Mouse (Mus musculus) megakaryocyte, adult 5-6 weeks (primary cell): ENCODE measurements around the gene Pitpnm1. TPM values are rescaled to one million over a fixed set of nuclear protein-coding genes. Genes with fewer than 3 reads are reported as not detected.
A peak's percentile ranks its signal among the peaks of the same experiment; 100 is the strongest.

Source experiments
- ATAC-seq: 2 replicates; pipeline ENCODE4 v1.8.0; 2016; ENCODE audit warnings: mild to moderate bottlenecking, inconsistent platforms; ENCODE audit not compliant: poor library complexity, severe bottlenecking
- total RNA-seq, 2 experiments: library from RNA; stranded (forward) in 1 of 2; stranded (reverse) in 1 of 2; fragments of 153-499, 151-499 nt in 1 of 2; fragments of 221-1000, 200-1000 nt in 1 of 2; gene quantifications; 2 replicates each; pipeline versions ENCODE4 v1.2.3 to v1.2.4; 2015 to 2017

Gene Pitpnm1
- total RNA-seq, 2 experiments from 2014 or later: 30.2 to 38.3 TPM

DNA sequence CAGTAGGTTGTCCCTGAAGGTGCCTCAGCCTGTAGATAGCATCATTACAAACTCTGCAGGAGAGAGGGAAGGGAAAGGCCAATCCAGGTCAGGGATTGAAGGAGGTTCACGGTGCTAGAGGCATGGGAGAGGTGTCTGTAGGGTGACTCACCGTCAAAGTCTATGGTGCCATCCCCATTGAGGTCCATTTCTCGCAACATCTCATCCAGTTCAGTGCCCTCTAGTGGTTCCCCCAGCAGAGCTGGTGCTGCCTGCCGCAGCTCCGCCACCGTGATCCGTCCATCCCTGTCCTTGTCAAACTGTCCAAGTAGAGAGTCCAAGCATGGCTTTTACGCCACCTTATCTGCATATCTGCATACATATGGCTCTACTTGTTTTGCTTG lies 36.2 kb downstream of the Pitpnm1 start:
- peak; percentile 94 for ATAC-seq

DNA sequence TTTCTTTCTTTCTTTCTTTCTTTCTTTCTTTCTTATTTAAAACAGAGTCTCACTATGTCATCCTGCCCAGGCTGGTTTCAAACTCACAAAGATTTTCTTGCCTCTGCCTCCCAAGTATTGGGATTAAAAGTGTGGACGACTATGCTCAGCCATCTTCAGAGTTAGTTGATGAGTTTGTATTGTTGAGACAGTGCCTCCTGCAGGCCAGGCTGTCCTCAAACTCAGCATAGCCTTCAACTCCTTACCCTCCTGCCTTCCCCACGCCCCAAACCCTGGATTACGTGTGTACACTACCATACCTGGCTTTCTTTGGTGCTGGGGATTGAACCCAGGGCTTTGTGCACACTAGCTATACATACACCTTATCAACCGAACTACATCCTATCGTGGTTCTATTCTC lies 36.7 kb downstream of the Pitpnm1 start:
- ATAC-seq: no peak

DNA sequence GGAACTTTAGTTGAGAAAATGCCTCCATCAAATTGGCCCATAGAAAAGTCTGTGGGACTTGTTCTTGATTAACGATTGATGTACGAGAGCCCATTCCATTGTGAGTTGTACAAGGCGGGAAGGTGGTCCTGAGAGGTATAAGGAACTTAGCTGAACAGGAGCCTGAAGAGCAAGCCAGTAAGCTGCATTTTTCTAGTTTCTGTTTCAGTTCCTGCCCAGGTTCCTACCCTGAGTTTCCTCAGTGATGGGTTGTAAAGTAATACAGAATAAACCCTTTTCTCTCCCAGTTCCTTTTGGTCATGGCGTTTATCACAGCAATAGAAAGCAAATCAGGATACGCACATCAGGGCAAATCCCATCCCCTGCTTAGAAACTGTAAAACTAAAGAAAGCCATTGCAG lies 38.1 kb downstream of the Pitpnm1 start:
- ATAC-seq: 0 out of 2 replicates have a peak, but pooled peaks have one; percentile 27

DNA sequence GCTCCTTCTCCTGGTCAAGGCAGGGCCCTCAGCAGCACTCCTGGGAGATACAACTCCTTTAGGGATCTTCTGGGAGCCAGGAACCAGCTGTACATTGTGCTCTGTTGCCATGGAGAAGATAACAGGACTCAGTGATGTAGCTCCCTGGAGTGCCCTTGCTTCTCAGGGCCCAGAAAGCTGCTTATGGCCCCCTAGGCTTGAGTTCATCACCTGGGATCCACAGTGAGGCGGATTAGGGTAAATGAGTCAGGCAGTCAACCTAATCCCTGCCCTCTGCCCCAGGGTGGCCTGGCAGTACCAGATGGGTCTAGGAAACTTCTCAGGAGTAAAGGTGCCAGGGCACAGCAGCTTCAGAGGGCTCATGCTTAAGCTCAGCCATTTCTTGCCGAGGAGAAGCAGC lies 39.6 kb downstream of the Pitpnm1 start, which contains the start of gene Gpr152:
Gene Gpr152 (plus strand): TSS at position 342 of the 400 bp plus-strand sequence.
- no peak for ATAC-seq

DNA sequence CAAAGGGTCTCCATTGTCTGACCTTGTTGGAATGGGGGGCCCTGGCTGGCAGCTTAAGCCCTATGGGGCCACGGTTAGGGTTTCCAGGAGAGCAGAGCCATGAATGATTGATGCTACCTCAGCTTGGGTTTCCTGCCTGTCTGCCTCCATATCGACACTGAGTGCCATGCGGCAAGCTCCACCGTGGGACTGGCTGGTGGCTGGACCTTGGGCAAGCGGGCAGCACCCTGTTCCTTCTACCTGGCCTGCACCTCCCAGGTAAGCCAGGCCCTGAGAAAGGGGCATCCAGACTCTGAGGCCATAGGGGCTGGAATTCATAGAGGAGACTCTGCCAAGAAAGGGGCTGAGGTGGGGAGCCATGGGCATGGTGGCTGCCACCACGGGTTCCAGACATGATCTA lies 40.3 kb downstream of the Pitpnm1 start:
- ATAC-seq: no peak

DNA sequence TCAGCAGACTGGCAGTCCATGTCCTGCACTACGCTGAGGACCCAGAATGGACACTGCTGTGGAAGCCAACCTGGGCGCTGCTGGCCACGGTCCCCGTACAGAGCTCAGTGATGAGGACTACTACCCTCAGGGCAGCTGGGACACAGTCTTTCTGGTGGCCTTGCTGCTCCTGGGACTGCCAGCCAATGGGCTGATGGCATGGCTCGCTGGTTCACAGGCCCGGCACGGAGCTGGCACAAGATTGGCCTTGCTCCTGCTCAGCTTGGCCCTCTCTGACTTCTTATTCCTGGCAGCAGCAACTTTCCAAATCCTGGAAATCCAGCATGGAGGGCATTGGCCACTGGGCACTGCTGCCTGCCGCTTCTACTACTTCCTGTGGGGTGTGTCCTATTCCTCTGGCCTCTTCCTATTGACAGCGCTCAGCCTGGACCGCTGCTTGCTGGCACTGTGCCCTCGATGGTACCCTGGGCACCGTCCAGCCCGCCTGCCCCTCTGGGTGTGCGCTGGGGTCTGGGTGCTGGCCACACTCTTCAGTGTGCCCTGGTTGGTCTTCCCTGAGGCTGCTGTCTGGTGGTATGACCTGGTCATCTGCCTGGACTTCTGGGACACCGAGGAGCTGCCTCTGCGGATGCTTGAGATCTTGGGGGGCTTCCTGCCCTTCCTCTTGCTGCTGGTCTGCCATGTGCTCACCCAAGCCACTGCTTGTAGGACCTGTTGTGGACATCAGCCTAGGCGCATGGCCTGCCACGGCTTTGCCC lies 42.8 kb downstream of the Pitpnm1 start:
- no peak for ATAC-seq

DNA sequence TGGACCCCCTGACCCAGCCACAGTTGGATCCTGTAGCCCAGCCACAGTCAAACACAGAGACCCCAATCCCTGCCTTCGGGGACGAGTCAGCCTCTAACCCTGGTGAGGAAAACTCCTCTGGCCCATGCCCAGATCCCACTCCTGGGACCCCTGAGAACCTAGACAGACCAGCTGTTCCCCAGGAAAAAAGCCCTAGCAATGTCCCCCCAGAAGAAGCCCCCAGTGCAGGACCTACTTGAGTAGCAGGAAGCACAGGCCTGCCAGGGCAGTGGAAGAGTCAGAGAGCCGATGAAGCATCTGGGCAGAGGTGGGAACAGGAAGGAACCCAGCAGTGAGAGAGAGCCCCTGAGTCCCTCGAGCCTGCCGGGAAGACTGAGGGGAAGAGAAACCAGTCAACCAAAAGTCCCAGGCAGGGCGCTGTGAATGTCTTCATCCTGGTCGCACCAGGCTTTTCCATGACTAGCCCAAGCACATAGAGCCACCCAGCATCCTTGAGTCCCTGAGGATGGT lies 44.0 kb downstream of the Pitpnm1 start, which contains the start of gene Cabp4:
Gene Cabp4 (minus strand): TSS at position 275 of the 510 bp plus-strand sequence.
- no peak for ATAC-seq

DNA sequence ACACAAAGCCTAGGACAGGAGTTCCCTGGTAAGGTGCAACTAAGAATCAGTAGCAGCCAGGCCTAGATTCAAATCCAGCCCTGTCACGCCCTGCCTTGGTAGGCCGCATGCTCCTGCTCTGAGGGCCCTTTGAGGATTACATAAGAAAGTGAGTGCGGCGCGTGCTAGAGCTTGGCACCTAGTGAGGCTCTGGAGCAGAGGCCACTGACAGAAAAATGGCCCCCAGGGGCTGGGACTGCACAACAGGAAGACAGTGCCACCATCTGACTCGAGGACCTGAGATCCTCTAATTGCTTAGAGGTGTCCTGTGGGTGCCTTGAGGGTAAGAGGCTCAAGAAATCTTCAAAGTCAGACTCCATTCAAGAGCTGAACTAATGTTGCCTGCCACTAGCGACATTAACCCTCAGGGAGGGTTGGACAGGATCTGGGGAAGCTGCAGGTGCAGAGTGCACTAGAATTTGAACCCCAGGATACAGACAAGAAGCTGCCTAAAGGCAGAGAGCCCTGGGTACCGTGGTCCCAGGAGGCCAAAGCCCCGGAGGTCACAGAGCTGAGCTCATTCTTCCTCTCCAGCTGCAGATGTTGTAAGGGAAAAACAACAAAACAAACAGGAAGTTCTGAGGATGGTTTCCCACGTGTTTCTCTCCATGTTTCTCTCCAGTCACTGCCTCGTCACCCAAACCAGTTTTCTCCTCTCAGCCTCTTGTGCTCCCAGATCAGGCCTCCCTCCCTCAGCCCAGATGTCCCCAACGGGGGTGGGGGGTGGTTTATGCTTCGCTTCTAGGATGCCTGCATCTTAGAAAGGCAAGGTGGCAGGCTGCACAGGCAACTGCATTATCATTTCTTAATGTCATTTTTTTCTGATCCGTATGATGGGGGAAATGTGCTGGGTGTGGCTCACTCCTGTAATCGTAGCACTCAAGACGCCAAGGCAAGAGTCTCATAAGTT lies 45.0 kb downstream of the Pitpnm1 start:
- no peak for ATAC-seq

DNA sequence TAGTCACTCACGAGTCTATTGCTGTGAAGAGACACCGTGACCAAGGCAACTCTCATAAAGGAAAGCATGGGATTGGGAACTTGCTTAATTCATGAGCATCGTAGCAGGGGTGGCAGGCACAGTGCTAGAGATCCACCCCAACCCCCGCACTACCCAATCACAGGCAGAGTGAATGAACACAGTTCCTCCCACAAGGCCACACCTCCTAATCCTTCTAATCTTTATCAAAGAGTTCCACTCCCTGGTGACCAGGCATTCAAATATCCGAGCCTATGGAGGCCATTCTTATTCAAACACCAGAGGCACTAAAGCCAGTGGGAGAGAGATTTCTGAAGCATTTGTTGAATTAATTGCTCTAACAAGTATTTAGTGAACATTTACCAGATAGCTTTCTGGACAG lies 46.1 kb downstream of the Pitpnm1 start:
- ATAC-seq: no peak

DNA sequence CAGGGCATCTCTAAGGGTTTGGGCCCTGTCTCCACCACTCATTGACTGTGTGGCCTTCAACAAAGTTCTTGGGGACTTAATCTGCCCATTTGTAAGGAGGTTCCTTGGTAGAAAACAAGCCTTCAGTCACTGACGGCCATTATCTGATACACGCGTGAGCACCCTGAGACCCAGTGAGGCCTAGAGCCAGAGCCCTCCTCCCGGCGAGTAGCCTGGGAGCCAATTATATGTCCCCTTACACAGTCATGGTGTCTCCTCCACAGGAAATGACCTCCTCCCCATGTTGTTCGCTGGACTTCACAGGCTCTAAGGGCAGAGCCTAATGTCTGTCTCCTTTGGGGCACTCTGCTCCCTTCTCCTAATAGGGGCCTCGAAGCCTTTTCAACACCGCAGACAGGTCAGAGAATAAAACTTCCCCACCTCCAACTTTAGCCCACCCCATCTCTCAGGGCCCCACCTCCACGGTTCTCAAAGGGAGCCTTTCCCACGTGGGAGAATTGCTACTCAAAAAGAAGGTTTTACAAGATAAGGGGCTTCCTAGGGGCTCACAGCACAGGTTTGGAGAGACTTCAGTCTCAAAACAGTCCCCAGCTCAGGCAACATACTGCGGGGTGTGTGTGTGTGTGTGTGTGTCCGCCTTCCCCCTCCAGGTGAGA lies 46.7 kb downstream of the Pitpnm1 start:
- no peak for ATAC-seq

DNA sequence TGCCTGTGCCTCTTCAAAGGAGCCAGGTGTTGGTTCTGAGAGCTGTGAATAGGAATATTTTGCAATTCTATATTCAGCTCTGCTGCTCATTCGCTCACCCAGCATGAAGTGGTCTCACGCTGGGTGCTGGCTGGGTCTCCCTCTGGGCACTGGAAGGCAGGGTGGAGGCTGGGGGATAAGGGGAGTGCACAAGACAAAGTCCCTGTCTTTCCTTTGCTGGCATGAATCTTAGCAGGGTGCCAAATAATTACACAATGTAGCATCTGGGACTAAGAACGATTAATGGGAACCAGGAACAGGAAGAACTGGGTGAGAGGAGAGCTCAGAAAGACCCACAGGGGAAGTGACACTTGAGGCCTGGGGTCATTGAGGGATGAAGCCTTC lies 47.2 kb downstream of the Pitpnm1 start:
- ATAC-seq: peak; percentile 20; the same call in 1 of the 2 replicates

DNA sequence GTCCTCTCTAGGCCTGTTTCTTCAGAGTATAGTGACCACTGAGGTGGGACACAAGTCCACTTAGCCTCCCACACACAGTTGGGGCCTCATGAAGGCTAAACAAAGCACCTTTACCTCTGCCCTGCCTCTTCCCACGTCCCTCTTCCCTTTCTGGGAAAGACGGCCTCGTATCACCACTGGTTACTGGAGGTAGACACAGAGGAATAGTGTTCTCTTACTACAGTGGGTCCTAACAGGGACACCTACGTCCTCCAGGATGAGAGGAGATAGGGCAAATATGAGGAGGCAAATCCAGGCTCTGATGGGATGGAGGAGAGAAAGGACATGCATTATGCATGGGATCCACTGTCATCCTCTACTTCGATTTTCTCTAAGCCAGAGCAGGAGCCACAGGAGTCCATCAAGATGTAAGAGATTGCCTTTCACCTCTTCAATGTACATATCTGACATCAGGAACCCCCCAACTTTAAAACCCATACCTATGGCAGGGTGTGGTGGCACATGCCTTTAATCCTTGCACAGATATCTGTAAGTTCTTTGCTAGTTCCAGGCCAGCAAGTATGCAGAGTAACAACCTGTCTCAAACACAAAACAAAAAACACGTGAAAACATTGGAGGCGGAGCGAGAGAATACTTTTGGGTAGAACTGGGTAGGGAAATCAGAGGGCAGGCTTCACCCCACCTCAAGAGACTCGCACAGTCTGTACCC lies 48.1 kb downstream of the Pitpnm1 start:
- ATAC-seq: no peak

DNA sequence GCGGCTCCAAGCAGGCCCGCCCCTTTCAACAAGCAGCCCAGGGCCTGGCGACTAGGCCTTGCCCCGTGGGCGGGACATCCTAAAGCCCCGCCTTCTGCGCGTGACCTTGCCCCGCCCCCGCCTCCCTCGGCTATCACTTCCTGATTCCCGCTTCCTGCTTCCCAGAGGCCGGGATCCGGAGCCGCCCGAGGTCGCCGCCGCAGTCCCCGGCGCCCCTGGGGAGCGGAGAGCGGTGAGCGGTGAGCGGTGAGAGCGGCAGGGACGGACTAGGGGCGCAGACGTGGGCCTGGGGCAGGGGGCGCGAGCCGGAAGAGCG lies 48.7 kb downstream of the Pitpnm1 start, which contains the start of gene Coro1b:
Gene Coro1b (plus strand): TSS at position 129 of the 316 bp plus-strand sequence.
- peak; percentile 92 for ATAC-seq

DNA sequence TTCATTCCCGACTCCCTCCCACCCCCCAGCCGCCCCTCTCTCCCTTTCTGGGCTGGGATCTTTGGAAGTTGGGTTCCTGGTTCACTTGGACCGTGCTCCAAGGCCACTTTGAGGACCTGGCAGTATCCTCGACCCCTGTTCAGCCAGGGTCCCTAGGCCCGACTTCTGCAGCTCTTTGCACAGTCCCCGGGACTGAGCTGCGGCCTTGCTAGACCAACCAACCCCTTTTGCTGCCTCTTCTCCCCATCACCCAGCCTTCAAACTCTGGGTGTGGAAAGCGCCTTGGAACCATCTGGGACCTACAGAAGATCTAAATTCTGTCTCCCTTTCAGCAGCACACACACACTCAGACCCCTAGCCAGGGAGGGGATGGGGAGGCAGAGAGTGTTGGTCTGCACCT lies 49.0 kb downstream of the Pitpnm1 start:
- ATAC-seq: no peak

DNA sequence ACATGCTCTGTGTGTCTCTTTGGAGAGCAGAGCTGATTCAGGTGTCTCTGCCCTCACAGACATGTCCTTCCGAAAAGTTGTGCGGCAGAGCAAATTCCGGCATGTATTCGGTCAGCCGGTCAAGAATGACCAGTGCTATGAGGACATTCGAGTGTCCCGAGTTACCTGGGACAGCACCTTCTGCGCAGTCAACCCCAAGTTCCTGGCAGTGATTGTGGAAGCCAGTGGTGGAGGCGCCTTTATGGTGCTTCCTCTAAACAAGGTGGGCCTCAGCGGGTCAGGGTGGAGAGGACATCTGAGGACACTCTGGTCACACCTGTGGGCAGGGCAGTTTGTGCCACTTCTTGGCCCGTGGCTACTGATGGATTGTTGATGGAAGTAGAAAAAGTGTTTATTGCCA lies 49.5 kb downstream of the Pitpnm1 start:
- ATAC-seq: no peak

DNA sequence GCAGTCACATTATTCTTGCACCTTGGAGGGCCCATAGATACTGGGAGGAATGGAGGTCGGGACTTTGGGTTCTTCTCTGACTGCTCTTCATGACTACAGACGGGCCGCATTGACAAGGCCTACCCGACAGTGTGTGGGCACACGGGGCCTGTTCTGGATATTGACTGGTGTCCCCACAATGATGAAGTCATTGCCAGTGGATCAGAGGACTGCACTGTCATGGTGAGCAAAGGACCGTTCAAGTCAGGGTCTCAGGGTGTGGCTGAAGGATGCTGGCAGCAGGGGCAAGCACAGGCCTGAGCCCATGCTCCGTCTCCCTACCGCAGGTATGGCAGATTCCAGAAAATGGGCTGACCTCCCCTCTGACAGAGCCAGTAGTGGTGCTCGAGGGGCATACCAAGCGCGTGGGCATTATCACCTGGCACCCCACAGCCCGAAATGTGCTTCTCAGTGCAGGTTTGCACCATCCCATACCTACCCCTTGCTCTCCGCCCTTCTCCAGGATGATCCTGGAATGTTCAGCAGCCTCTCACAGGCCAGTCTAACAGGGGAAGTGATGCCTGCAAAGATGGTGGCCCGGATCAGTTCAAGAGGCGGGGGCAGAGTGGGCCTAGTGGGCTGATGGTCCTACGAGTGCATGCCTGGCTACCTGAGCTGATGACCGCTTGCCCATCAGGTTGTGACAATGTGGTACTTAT lies 50.1 kb downstream of the Pitpnm1 start:
- no peak for ATAC-seq

DNA sequence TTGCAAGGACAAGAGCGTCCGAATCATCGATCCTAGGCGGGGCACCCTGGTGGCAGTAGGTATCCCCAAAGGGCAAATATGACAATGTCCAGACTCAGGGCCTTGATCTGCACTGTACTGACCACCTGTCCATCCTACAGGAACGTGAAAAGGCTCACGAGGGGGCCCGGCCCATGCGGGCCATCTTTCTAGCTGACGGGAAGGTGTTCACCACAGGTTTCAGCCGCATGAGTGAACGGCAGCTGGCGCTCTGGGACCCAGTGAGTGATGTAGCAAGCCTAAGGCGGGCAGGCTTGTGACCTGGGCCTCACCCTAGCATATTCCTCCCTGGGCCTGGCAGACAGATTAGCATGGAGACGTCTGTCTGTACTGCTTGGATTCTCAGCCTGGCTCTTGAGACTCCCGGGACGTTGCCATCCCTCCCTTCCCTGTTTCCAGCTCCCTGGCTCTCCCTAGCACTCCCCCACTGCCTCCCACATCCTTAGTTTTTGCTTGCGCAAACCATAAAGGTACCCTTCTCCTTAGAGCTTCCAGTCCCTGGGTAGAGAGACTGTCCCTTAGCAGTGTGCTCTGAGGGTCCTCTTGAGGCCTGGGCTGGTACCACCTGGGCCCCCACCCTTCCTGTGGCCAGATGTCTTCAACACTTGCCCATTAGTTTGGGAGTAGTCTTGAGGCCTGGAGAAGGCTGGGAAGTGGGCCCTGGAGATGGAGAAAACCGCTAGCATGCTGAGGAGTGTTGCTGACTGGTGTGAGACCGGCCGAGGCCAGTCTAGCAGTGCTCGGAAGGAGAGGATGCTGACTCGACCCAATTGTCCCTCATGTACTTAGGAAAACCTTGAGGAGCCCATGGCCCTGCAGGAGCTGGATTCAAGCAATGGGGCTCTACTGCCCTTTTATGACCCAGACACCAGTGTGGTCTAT lies 51.0 kb downstream of the Pitpnm1 start:
- no peak for ATAC-seq

DNA sequence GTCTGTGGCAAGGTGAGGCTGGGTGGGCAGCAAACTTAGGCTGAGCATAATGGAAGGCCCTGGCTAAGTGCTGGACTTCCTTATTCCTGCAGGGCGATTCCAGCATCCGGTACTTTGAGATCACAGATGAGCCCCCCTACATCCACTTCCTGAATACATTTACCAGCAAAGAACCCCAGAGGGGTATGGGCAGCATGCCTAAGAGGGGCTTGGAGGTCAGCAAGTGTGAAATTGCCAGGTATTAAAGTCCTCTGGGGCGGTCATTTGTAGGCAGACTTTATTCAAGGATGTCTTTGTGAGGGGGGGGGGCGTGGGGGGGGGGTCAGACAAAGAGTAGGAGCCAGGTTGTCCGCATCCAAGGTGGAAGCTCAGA lies 51.7 kb downstream of the Pitpnm1 start:
- no peak for ATAC-seq

DNA sequence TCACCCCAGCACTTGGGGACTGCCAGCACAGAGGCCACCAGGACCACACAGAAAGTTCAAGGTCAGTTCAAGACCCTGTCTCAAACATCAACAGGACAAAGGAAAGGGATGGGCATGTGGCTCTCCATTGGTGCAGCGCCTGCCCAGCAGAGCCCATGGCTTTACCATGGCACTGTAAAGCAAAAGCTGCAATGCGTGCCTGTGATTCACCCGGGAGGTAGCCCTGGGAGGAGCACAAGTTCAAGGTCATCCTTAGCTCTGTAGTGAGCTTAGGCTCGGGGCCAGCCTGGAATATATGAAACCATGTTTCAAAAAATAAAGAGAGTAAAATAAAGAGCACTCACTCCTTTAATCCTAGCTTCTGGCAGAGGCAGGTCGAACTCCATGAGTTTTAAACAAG lies 52.1 kb downstream of the Pitpnm1 start:
- no peak for ATAC-seq
